Mouse (Mus musculus) lung, embryonic 15.5 days (tissue): Measurements from ENCODE around the gene Crhr1. TPM values are rescaled to one million over a fixed set of nuclear protein-coding genes. Genes with fewer than 3 reads are reported as not detected.

Source experiments
- ATAC-seq: fragments of 200-750 bp; cut with Nextera tagmentation; 2 replicates; pipeline ENCODE4 v1.8.0; 2017; ENCODE audit warnings: moderate number of reproducible peaks, borderline replicate concordance; ENCODE audit not compliant: low FRiP score, low TSS enrichment; ENCODE audit errors: extremely low read depth
- H3K27ac ChIP-seq: fragments of 300-500 bp; sonication (generic); 2 replicates; pipeline ENCODE4 v1.5.1; 2015; ENCODE audit warnings: moderate library complexity, mild to moderate bottlenecking, inconsistent platforms
- H3K27me3 ChIP-seq: fragments of 300-500 bp; sonication (generic); 2 replicates; pipeline ENCODE4 v1.6.1; 2015; ENCODE audit warnings: inconsistent platforms
- H3K36me3 ChIP-seq: fragments of 300-500 bp; sonication (generic); 2 replicates; pipeline ENCODE4 v1.6.1; 2015; ENCODE audit warnings: inconsistent platforms
- H3K4me1 ChIP-seq: fragments of 300-500 bp; sonication (generic); 2 replicates; pipeline ENCODE4 v1.6.1; 2015; ENCODE audit warnings: inconsistent platforms
- H3K4me2 ChIP-seq: fragments of 300-500 bp; sonication (generic); 2 replicates; pipeline ENCODE4 v1.6.1; 2015; ENCODE audit warnings: inconsistent platforms, mild to moderate bottlenecking, moderate library complexity
- H3K4me3 ChIP-seq: fragments of 300-500 bp; sonication (generic); 2 replicates; pipeline ENCODE4 v1.5.1; 2015; ENCODE audit warnings: mild to moderate bottlenecking, inconsistent platforms
- H3K9ac ChIP-seq: fragments of 300-500 bp; sonication (generic); 2 replicates; pipeline ENCODE4 v1.6.1; 2015; ENCODE audit warnings: inconsistent platforms
- H3K9me3 ChIP-seq: fragments of 300-500 bp; sonication (generic); 2 replicates; pipeline ENCODE4 v1.6.1; 2016; ENCODE audit warnings: inconsistent platforms
- WGBS: fragments of 180-500 bp; shearing (Covaris S2); methylation state at CpG from one replicate; pipeline ENCODE4 v1.1.7; 2015; 5-methylcytosine and 5-hydroxymethylcytosine counted together
- polyA plus RNA-seq: library from polyadenylated mRNA; unstranded; fragments of >200 nt; fragmentation: Nextera tagmentation; extraction: Ambion mirVana; gene quantifications from 2 replicates; pipeline ENCODE4 v1.2.1, GENCODE M21; 2015

Gene Crhr1
- polyA plus RNA-seq, 1 experiment from 2014 or later = not detected

DNA sequence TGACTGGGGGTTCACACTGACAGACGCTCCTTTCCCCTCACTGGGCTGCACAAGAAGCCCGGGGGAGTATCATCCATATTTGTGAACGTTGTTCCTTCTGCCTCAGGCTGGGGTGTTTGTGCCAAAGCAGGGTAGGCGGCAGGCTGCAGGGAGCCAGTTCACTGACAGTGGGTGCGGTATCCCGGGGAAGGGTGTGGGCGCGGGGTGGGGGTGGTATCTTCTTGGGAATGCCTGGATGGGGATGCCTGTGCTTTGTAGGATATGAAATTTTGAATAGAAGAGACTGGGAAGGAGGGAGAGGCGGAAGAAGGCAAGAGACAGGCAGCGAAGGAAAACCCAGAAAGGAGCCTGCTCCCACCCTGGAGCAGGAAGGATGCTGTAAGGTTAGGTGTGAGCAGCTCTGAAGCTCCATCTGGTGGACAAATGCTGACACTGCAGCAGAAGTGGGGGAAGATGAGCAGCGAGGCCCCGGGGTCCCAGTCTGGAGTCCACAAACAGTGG, 38.7 kb downstream of the Crhr1 start:
- no peak for ATAC-seq
- Histone ChIP-seq H3K36me3 (no peaks in the 10 kb centered on the region), H3K9me3 (no peaks in the 10 kb centered on the region), H3K4me3 (no peak overlapping the region), H3K4me1 (no peaks in the 10 kb centered on the region), H3K27ac (no peak overlapping the region), H3K27me3 (no peaks in the 10 kb centered on the region), H3K4me2 (no peak overlapping the region), H3K9ac (no peak overlapping the region)
- WGBS = 29% methylated on average over 12 of the region's 12 CpGs

DNA sequence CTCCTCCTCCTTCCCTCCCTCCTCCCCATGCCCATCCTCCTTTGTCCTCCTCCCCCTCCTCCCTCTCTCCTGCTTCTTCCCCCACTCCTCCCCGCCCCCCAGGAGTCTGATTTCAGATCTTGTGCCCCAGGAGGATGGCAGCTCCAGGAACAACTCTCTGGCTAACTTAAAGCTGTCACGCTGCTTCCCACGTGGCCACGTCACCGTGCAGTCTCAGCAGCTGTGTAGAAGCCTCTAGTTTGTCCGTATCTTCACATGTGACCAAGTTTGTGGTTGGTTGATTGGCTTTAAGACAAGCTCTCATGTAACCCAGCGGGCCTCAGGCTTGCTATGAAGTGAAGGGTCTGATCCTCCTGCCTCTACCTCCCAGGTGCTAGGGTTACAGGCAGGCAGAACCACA, 46.2 kb downstream of the Crhr1 start:
- no peaks in the 10 kb centered on the region for H3K36me3 ChIP-seq
- H3K9me3 ChIP-seq = no peaks in the 10 kb centered on the region
- H3K9ac ChIP-seq = no peak overlapping the region
- H3K27me3 ChIP-seq = no peaks in the 10 kb centered on the region
- WGBS = 20% methylated on average over 7 of the region's 7 CpGs
- no peak overlapping the region for H3K4me2 ChIP-seq
- no peak overlapping the region for H3K27ac ChIP-seq
- no peak for ATAC-seq
- no peak overlapping the region for H3K4me3 ChIP-seq
- no peaks in the 10 kb centered on the region for H3K4me1 ChIP-seq

DNA sequence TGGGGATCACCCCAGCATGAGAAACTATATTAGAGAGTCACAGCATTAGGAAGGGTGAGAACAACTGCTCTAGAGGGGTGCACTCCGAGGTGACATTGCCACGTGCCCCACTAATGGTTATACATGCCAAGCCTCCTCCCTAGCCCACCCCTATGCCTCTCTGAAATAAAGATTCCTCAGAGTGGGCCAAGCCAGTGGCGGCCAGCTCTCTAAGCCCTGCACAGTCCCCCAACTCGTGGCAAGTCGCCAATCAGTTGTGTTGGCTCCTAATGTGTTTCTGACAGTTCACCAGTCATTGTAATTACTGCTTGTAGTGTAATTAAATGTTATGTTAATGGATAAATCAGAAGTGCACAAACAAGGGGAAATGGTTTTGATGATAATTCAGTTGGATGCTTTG, 47.1 kb downstream of the Crhr1 start:
- Histone ChIP-seq H3K4me1 (no peaks in the 10 kb centered on the region), H3K27me3 (no peaks in the 10 kb centered on the region), H3K27ac (no peak overlapping the region), H3K4me3 (no peak overlapping the region), H3K9me3 (no peaks in the 10 kb centered on the region), H3K4me2 (no peak overlapping the region), H3K9ac (no peak overlapping the region), H3K36me3 (no peaks in the 10 kb centered on the region)
- WGBS = 43% methylated on average over 5 of the region's 5 CpGs
- ATAC-seq = no peak

- H3K4me1 ChIP-seq = no peaks in the 10 kb centered on the region
- 75% methylated on average over 3 of the region's 3 CpGs for WGBS
- no peaks in the 10 kb centered on the region for H3K27me3 ChIP-seq
- no peak overlapping the region for H3K4me2 ChIP-seq
- no peaks in the 10 kb centered on the region for H3K36me3 ChIP-seq
- H3K9ac ChIP-seq = no peak overlapping the region
- H3K4me3 ChIP-seq = no peak overlapping the region
- no peak overlapping the region for H3K27ac ChIP-seq
- H3K9me3 ChIP-seq = no peaks in the 10 kb centered on the region
- no peak for ATAC-seq
Measured at GRCm38 (mm10) chr11:104182141-104182540, 49.5 kb downstream of the Crhr1 start.

- Histone ChIP-seq H3K27ac (no peak within 1 kb of the TSS), H3K4me3 (no peak within 1 kb of the TSS), H3K4me2 (no peak within 1 kb of the TSS), H3K4me1 (no peaks in the 10 kb centered on the region), H3K27me3 (no peaks in the 10 kb centered on the region), H3K36me3 (no peaks in the 10 kb centered on the region), H3K9ac (no peak within 1 kb of the TSS), H3K9me3 (no peaks in the 10 kb centered on the region)
- no peak for ATAC-seq
- 76% methylated on average over 13 of the region's 13 CpGs for WGBS
Measured at GRCm38 (mm10) chr11:104186135-104186836, 53.6 kb downstream of the Crhr1 start, which contains the start of gene Sppl2c. Gene Sppl2c (plus strand): TSS chr11:104186327.

GRCm38 (mm10) chr11:104186837-104187150, 54.1 kb downstream of the Crhr1 start:
- H3K4me3 ChIP-seq = no peak overlapping the region

GRCm38 (mm10) chr11:104187766-104188165, 55.1 kb downstream of the Crhr1 start:
- H3K9ac ChIP-seq = no peak overlapping the region

More at GRCm38 (mm10) chr11:104186837-104187150, 54.1 kb downstream of the Crhr1 start:
- Histone ChIP-seq H3K4me2 (no peak overlapping the region), H3K27me3 (no peaks in the 10 kb centered on the region), H3K9me3 (no peaks in the 10 kb centered on the region), H3K9ac (no peak overlapping the region), H3K27ac (no peak overlapping the region), H3K4me1 (no peaks in the 10 kb centered on the region), H3K36me3 (no peaks in the 10 kb centered on the region)
- ATAC-seq = no peak
- WGBS = 81% methylated on average over 9 of the region's 9 CpGs

DNA sequence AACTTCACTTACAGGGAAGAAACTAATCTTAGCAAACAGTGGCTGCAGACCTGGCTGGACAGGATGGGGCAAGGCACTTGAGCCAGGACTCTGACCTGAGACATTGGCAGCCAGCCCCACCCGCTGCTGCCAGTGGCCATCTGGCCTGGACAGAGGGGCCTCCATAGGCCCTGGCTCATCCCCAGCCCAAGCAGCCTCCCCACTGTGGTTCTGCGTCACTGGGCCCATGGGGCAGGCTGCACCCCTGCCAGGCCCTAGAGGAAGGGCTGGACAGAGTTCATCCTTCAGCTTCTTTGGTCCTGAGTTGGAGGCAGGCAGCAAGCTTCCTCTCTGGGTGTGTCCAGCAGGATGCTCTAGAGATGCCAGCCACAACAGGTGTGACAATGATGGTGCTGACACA, 57.4 kb downstream of the Crhr1 start:
- Histone ChIP-seq H3K9ac (no peak overlapping the region), H3K27ac (no peak overlapping the region), H3K4me1 (no peaks in the 10 kb centered on the region), H3K27me3 (no peaks in the 10 kb centered on the region), H3K36me3 (no peaks in the 10 kb centered on the region), H3K9me3 (no peaks in the 10 kb centered on the region), H3K4me2 (no peak overlapping the region), H3K4me3 (no peak overlapping the region)
- ATAC-seq = no peak
- 69% methylated on average over 2 of the region's 2 CpGs for WGBS

More at GRCm38 (mm10) chr11:104187766-104188165, 55.1 kb downstream of the Crhr1 start:
- no peaks in the 10 kb centered on the region for H3K27me3 ChIP-seq
- no peaks in the 10 kb centered on the region for H3K9me3 ChIP-seq
- H3K36me3 ChIP-seq = no peaks in the 10 kb centered on the region
- H3K4me3 ChIP-seq = no peak overlapping the region
- no peak for ATAC-seq
- WGBS = 87% methylated on average over 10 of the region's 10 CpGs
- no peak overlapping the region for H3K27ac ChIP-seq
- H3K4me2 ChIP-seq = no peak overlapping the region
- no peaks in the 10 kb centered on the region for H3K4me1 ChIP-seq

DNA sequence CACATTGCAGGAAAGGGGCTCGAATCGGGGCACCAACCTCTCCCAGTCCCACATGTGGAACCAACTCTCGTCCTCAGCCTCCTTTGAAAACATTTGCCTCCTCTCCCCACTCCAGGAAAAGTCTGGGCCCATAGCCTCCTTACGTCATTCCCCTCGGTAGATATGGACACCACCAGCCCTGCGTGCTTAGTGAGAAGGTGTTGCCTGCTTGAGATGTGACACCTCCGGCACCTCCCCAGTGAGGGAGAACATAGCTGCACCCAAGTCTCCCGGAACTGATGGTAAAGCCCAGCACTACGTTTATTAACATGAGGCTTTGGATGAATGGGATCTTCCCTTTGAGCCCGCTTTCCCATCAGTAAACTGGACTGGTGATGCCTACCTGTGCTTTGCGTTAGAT, 62.7 kb downstream of the Crhr1 start:
- H3K27me3 ChIP-seq = 0 out of 2 replicates have a peak, but pooled peaks cover 8% of the 10 kb centered on the region
- no peak overlapping the region for H3K27ac ChIP-seq
- no peaks in the 10 kb centered on the region for H3K36me3 ChIP-seq
- WGBS = 63% methylated on average over 11 of the region's 11 CpGs
- H3K9me3 ChIP-seq = no peaks in the 10 kb centered on the region
- no peak overlapping the region for H3K4me2 ChIP-seq
- no peak overlapping the region for H3K9ac ChIP-seq
- no peaks in the 10 kb centered on the region for H3K4me1 ChIP-seq
- H3K4me3 ChIP-seq = no peak overlapping the region
- ATAC-seq = no peak

DNA sequence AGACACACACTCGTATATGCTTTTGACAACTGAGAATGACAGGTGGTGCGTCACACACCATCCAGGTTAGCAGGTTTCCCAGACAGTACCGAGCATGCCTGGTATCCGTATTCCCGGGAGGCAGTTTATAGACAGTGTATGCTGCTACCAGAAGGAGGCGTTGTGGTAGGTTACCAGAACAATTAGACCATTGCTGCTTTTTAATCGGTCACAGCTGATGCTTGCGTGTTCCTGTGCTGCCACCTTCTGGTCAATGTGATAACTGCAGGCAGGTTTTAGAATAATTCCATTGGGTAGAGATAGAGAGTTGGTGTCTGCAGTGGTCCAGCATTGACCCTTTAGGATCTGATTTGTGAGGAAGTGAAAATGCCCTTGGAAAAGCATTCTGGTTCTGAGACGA, 63.1 kb downstream of the Crhr1 start:
- Histone ChIP-seq H3K9ac (no peak overlapping the region), H3K27ac (no peak overlapping the region), H3K9me3 (no peaks in the 10 kb centered on the region), H3K4me2 (no peak overlapping the region), H3K4me1 (no peaks in the 10 kb centered on the region), H3K27me3 (0 out of 2 replicates have a peak, but pooled peaks cover 8% of the 10 kb centered on the region), H3K36me3 (no peaks in the 10 kb centered on the region), H3K4me3 (no peak overlapping the region)
- ATAC-seq = peak; percentile 59
- 10% methylated on average over 9 of the region's 9 CpGs for WGBS

GRCm38 (mm10) chr11:104197861-104198260, 65.2 kb downstream of the Crhr1 start:
- 2% methylated on average over 10 of the region's 10 CpGs for WGBS
- 0 out of 2 replicates have a peak, but pooled peaks cover 8% of the 10 kb centered on the region for H3K27me3 ChIP-seq
- no peak overlapping the region for H3K9ac ChIP-seq
- H3K36me3 ChIP-seq = no peaks in the 10 kb centered on the region
- no peak overlapping the region for H3K4me2 ChIP-seq
- no peak overlapping the region for H3K27ac ChIP-seq
- H3K4me3 ChIP-seq = no peak overlapping the region
- ATAC-seq = no peak
- H3K4me1 ChIP-seq = no peaks in the 10 kb centered on the region
- H3K9me3 ChIP-seq = no peaks in the 10 kb centered on the region; the same call in 1 of the 2 replicates

DNA sequence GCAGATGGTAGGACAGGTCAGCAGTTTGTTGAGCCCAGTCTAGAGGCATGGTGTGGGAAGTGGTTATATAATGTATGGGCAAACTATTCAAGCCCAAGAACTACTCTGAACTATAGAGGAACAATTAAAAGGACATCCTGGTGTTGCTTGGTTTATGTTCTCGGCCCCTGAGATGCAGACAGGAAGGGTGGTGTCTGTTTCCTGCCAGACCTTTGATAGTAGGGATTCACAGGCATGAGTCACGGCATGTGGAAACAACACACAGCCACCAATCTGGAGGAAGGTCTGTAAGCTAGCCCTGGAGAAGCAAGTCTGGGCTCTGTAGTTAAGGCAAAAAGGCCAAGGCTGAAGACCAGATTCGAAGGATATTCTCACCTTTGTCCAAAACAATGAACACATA, 70.6 kb downstream of the Crhr1 start:
- no peak for ATAC-seq
- Histone ChIP-seq H3K9me3 (no peaks in the 10 kb centered on the region; the same call in 1 of the 2 replicates), H3K4me1 (no peaks in the 10 kb centered on the region), H3K36me3 (no peaks in the 10 kb centered on the region), H3K9ac (no peak overlapping the region), H3K27ac (no peak overlapping the region), H3K4me2 (no peak overlapping the region), H3K4me3 (no peak overlapping the region), H3K27me3 (no peaks in the 10 kb centered on the region)
- WGBS = 56% methylated on average over 3 of the region's 3 CpGs
